Mouse (Mus musculus): ENCODE data around the gene Naip2. TPM values are rescaled to one million over a fixed set of nuclear protein-coding genes. Genes with fewer than 3 reads are reported as not detected.
"Not testable (repeated sequence)": the region's sequence is repeated elsewhere in the genome, so short reads cannot be mapped to it uniquely, and the experiment has no call there.

The Naip2 gene
- total RNA-seq (2017), result 11.8 and 13.9 TPM in 2 replicates

DNA sequence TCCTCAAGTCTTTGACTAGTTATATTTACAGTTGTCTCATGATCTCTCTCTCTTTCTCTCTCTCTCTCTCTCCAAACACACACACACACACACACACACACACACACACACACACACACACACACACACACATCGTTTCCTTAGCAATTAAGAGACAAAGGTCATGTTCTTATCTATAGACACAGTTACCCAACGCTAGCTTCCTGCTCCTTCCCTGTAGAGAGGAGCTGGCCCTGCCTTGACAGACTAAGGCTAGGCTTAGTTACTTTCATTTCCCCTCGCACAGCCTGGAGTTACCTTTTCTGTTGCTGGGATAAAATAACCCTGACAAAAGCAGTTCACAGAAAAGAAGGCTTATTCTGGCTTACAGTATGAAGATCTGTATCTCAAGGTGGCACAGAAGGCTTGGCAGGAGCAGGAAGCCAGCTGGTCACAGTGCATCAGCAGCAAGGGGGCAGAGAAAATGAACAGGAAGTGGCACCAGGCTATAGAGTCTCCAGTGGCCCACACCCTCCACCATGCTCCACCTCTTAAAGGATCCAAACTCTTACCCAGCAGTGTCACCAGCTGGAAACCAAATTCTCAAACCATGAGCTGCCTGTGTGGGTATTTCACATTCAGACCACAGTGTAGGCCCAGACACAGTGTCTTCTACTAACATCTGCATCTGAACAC is at the start of gene Naip2:
Gene Naip2 (minus strand): TSS at position 434 of the 675 bp plus-strand sequence.
- peak; percentile 90 to 91 for ATAC-seq (replicated peaks in 1 of 2; ENCODE audit: insufficient read depth in 1 of 2, low FRiP score in 2 of 2, low TSS enrichment in 1 of 2, low read depth in 1 of 2, poor library complexity in 2 of 2, severe bottlenecking in 2 of 2)

GRCm38 (mm10) chr13:100246896-100247519 is 45.1 kb upstream of the Naip2 start:
- ATAC-seq (replicated peaks in 1 of 2; ENCODE audit: insufficient read depth in 1 of 2, low FRiP score in 2 of 2, low TSS enrichment in 1 of 2, low read depth in 1 of 2, poor library complexity in 2 of 2, severe bottlenecking in 2 of 2), result peak; percentile 93 to 94

DNA sequence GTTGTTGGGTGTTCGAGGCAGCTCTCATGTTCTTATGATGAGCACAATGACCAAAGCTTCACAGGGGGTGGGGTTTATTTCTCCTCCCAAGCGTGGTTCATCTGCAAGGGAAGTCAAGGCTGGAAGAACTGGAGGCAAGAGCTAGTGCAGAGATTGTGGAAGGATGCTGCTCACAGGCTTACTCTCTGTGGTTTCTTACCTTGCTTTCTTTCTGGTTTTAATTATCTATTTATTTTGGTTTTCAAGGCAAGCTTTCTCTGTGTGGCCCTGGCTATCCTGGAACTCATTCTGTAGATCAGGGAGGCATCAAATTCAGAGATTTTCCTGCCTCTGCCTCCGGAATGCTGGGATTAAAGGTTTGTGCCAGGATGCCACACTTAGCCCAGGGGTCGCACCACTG is 44.3 kb upstream of the Naip2 start, which contains the start of gene Naip5:
Gene Naip5 (minus strand): TSS at position 101 of the 400 bp plus-strand sequence.
- ATAC-seq (replicated peaks in 1 of 2; ENCODE audit: insufficient read depth in 1 of 2, low FRiP score in 2 of 2, low TSS enrichment in 1 of 2, low read depth in 1 of 2, poor library complexity in 2 of 2, severe bottlenecking in 2 of 2), result not testable (repeated sequence)

DNA sequence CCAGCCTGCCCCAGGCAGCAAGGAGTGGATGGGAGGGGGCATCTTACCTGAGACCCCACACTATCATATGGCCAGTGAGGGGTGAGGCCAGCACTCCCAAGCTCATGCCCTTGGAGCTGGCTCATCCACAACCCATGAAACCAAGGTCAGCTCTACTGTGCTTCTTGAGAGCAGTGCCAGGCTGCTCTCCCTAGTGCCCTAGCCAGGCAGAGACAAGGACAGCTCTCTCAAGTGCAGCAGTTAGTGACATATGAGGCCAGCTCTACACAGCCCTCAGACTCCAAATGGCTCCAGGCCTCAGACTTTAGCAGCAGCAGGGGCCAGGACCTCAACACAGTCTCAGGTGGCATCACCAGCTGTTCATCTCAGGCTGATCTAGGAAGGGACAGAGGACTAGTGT is 41.8 kb upstream of the Naip2 start:
- ATAC-seq (replicated peaks in 1 of 2; ENCODE audit: insufficient read depth in 1 of 2, low FRiP score in 2 of 2, low TSS enrichment in 1 of 2, low read depth in 1 of 2, poor library complexity in 2 of 2, severe bottlenecking in 2 of 2), result no peak

- ATAC-seq (replicated peaks in 1 of 2; ENCODE audit: insufficient read depth in 1 of 2, low FRiP score in 2 of 2, low TSS enrichment in 1 of 2, low read depth in 1 of 2, poor library complexity in 2 of 2, severe bottlenecking in 2 of 2), result not testable (repeated sequence)
Measured at GRCm38 (mm10) chr13:100213683-100214082, 11.8 kb upstream of the Naip2 start.

GRCm38 (mm10) chr13:100210540-100210939 is 8.6 kb upstream of the Naip2 start:
- ATAC-seq (replicated peaks in 1 of 2; ENCODE audit: insufficient read depth in 1 of 2, low FRiP score in 2 of 2, low TSS enrichment in 1 of 2, low read depth in 1 of 2, poor library complexity in 2 of 2, severe bottlenecking in 2 of 2), result peak; percentile 67 to 71; a peak in 3 of 4 replicates

DNA sequence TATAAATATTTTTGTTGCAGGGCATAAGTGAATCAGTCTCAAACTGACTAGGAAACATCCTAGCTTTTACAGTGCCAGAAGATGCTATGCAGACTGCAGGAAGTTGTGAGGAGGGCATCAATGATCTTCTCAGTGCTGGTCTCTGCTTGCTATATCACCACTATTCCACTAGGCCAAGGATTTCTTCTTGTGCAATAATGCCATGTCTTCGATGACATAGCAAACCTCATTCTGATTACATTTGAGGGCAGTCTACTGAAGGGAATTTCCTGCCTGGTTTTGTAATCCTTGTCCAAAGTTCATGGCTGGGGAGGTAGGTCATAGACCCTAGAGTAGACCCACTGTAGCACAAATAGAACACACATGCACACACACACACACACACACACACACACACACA is 1.4 kb upstream of the Naip2 start:
- no peak for ATAC-seq (replicated peaks in 1 of 2; ENCODE audit: insufficient read depth in 1 of 2, low FRiP score in 2 of 2, low TSS enrichment in 1 of 2, low read depth in 1 of 2, poor library complexity in 2 of 2, severe bottlenecking in 2 of 2)

- no peak for ATAC-seq (replicated peaks in 1 of 2; ENCODE audit: insufficient read depth in 1 of 2, low FRiP score in 2 of 2, low TSS enrichment in 1 of 2, low read depth in 1 of 2, poor library complexity in 2 of 2, severe bottlenecking in 2 of 2)
Measured at GRCm38 (mm10) chr13:100200778-100201177, 1.1 kb downstream of the Naip2 start.

- ATAC-seq (replicated peaks in 1 of 2; ENCODE audit: insufficient read depth in 1 of 2, low FRiP score in 2 of 2, low TSS enrichment in 1 of 2, low read depth in 1 of 2, poor library complexity in 2 of 2, severe bottlenecking in 2 of 2), result no peak
Measured at GRCm38 (mm10) chr13:100195421-100195820, 6.5 kb downstream of the Naip2 start.

- peak in 1 of 2 experiments; percentile 53; a peak in 2 of 4 replicates for ATAC-seq (replicated peaks in 1 of 2; ENCODE audit: insufficient read depth in 1 of 2, low FRiP score in 2 of 2, low TSS enrichment in 1 of 2, low read depth in 1 of 2, poor library complexity in 2 of 2, severe bottlenecking in 2 of 2)
Measured at GRCm38 (mm10) chr13:100183111-100183510, 18.8 kb downstream of the Naip2 start.

DNA sequence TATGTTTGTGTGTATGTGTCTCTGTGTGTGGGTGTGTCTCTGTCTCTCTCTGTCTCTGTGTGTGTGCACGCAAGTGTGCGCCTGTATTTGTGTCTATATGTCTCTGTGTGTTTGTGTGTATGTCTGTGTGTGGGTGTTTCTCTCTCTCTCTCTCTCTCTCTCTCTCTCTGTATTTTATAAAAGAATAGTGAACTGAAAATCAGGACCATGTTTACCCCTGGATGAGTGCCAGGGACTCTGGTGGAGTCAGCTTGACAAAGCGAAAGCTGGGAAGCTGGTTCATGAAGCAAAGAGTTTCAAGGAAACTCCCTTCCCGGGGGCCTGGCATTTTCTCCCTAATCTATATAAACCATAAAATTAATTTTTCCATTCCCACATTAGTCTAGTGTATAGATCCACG is 27.5 kb downstream of the Naip2 start:
- not testable (repeated sequence) for ATAC-seq (replicated peaks in 1 of 2; ENCODE audit: insufficient read depth in 1 of 2, low FRiP score in 2 of 2, low TSS enrichment in 1 of 2, low read depth in 1 of 2, poor library complexity in 2 of 2, severe bottlenecking in 2 of 2)

DNA sequence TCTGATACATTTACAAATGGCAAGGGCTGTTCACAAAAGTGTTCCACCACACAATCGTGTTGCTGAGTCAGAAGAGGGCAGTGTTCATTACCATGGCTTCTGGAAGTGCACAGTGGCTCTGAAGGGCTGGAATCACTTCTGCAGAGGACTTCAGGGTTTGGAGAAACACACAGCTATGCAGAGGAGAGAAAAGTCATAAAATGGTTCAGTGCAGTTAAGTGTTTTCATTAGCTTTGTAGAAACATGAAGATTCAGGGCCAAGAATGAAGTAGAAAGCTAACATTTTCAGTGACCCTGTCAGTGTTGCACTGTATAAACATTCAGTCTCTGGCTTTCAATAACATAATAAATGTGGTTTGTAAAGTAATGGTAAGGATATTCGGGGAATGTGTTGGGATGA is 35.5 kb downstream of the Naip2 start:
- ATAC-seq (replicated peaks in 1 of 2; ENCODE audit: insufficient read depth in 1 of 2, low FRiP score in 2 of 2, low TSS enrichment in 1 of 2, low read depth in 1 of 2, poor library complexity in 2 of 2, severe bottlenecking in 2 of 2), result not testable (repeated sequence)

GRCm38 (mm10) chr13:100162467-100162866 is 39.4 kb downstream of the Naip2 start:
- not testable (repeated sequence) for ATAC-seq (replicated peaks in 1 of 2; ENCODE audit: insufficient read depth in 1 of 2, low FRiP score in 2 of 2, low TSS enrichment in 1 of 2, low read depth in 1 of 2, poor library complexity in 2 of 2, severe bottlenecking in 2 of 2)

DNA sequence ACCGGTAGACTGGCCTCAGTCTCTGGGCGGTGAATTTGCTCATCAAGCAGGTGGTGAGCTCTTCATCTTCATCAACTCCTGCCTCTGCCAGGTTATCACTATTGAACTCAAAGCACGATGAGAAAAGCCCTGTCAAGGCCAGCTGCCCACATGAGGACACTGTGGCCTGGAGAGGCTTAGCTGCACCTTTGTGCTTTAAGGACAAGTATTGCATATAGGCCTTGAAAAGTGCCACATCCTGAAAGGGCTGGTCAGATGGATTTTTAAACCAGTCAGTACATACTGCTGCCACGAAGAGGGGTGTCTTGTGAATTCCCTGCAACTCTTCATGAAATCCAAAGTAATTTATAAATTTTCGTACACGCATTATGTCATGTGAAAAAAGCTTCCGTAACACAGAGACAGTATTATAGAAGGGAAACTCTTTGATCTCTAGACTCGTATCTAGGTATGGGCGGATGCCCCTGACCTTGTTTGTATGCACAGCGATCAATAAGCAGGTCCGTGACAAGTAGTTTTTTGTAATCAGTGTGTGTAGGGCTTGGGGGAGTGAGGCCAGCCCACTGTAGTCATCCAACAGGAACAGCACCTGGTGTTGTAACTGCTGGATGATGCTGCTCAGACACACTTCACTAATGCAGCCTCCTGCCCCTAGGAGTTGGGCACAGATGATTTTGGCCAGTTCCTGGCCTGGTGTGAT is 40.6 kb downstream of the Naip2 start:
- ATAC-seq (replicated peaks in 1 of 2; ENCODE audit: insufficient read depth in 1 of 2, low FRiP score in 2 of 2, low TSS enrichment in 1 of 2, low read depth in 1 of 2, poor library complexity in 2 of 2, severe bottlenecking in 2 of 2), result not testable (repeated sequence)

DNA sequence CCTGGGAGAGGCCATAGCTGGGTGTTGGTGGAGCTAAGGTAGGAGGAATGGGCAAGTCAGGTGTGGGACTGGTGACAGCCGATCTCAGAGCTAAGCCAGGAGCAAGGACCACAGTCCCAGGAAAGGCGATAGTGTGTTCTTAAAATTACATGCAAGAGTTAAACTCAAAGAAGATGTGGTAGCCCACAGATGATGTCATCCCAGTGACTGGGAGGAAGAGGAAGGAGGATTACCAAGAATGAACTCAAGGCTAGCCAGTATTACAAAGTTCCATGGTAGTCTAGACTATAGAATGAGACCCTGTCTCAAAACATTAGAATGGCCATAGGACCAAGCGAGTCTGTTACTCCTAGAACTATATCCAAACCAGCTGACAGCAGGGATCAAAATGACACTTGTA is 45.3 kb downstream of the Naip2 start:
- ATAC-seq (replicated peaks in 1 of 2; ENCODE audit: insufficient read depth in 1 of 2, low FRiP score in 2 of 2, low TSS enrichment in 1 of 2, low read depth in 1 of 2, poor library complexity in 2 of 2, severe bottlenecking in 2 of 2), result no peak

DNA sequence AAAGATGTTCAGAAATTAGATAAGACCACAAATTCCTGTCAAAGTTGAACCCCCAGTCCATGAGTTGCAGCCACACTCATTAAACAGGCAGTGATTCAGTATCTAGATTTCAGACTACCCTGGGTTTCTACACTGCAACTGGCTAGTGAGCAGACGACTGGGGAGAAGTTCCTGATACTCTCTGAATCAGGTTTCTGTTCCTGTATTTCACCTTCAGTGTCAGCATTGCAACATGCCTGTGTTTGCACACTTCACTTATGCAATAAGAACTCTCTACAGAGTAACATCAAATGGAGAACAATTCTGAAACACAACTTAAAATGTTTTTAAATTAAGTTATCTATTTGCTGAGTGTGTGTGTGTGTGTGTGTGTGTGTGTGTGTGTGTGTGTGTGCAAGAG is 49.2 kb downstream of the Naip2 start:
- peak; percentile 42 to 82; a peak in 1 of 4 replicates for ATAC-seq (replicated peaks in 1 of 2; ENCODE audit: insufficient read depth in 1 of 2, low FRiP score in 2 of 2, low TSS enrichment in 1 of 2, low read depth in 1 of 2, poor library complexity in 2 of 2, severe bottlenecking in 2 of 2)

DNA sequence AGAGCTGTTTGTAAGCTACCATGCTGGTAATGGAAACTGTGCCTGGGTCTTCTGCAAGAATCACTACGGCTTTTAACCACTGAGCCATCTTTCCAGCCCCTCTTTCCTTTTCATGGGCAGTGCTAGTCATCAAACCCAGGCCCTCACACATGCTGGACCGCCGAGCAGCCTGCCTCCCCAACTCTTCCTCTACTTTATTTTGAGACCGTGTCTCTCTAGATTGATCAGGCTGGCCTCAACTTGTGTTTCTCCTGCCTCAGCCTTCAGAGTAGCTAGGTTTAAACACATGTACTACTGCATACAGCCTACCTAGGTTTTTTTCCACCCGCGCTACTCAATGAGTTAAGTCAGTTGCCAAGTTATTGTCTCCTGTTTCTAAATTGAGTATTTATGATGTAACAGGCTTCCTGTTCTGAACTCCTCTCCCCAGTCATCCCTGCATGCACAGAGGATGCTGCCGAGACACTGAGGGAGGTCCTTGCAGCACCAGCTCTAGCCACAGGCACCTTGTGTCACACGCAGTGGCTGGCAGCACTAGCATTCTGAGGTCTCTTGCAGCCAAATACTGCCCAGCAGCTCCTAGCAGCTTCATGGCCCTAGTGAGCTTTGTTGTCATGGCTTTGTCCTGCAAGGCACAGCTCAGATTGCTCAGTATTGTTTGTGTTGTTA is 60.1 kb downstream of the Naip2 start:
- ATAC-seq (replicated peaks in 1 of 2; ENCODE audit: insufficient read depth in 1 of 2, low FRiP score in 2 of 2, low TSS enrichment in 1 of 2, low read depth in 1 of 2, poor library complexity in 2 of 2, severe bottlenecking in 2 of 2), result peak in 1 of 2 experiments; percentile 66; a peak in 1 of 4 replicates

GRCm38 (mm10) chr13:100125258-100125643 is 76.6 kb downstream of the Naip2 start:
- ATAC-seq (replicated peaks in 1 of 2; ENCODE audit: insufficient read depth in 1 of 2, low FRiP score in 2 of 2, low TSS enrichment in 1 of 2, low read depth in 1 of 2, poor library complexity in 2 of 2, severe bottlenecking in 2 of 2), result no peak

Measured in hematopoietic stem cell, adult 5-6 weeks (primary cell).